Mouse (Mus musculus): ENCODE measurements around the gene Tyw3. TPM values are rescaled to one million over a fixed set of nuclear protein-coding genes. Genes with fewer than 3 reads are reported as not detected.
A peak's percentile ranks its signal among the peaks of the same experiment; 100 is the strongest.

Tyw3 gene
- polyA plus RNA-seq, 1 experiment from 2014 or later = 17.1 TPM

DNA sequence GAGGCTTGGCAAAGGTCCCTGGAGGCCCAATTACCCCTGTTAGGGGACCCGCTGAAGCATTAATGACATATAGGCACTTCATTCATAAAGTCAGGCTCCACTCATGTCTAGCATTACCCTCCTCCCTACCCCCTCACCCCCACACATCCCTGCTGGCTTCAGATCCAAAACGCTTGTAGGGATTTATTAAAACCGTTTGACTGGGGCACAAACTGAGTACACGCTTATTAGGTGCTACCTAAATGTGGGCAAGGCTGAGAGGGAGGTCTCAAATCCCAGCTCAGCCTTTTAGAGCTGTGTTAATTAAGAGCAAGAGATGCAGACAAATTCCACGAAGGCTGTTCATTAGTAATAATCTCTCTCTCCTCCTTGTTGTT, 45.9 kb downstream of the Tyw3 start:
- peak; percentile 83 for ATAC-seq (ENCODE audit: low FRiP score, low read depth)
- H3K9ac ChIP-seq (replicated peaks) = no peak overlapping the region
- peaks cover 44% of the 10 kb centered on the region for H3K4me1 ChIP-seq
- H3K9me3 ChIP-seq = no peaks in the 10 kb centered on the region
- H3K27me3 ChIP-seq = peaks cover 41% of the 10 kb centered on the region
- no peaks in the 10 kb centered on the region for H3K36me3 ChIP-seq
- no peak overlapping the region for H3K4me2 ChIP-seq (replicated peaks)
- WGBS = 31% methylated on average over 5 of the region's 5 CpGs
- H3K4me3 ChIP-seq = no peak overlapping the region
- H3K27ac ChIP-seq (replicated peaks) = no peak overlapping the region

DNA sequence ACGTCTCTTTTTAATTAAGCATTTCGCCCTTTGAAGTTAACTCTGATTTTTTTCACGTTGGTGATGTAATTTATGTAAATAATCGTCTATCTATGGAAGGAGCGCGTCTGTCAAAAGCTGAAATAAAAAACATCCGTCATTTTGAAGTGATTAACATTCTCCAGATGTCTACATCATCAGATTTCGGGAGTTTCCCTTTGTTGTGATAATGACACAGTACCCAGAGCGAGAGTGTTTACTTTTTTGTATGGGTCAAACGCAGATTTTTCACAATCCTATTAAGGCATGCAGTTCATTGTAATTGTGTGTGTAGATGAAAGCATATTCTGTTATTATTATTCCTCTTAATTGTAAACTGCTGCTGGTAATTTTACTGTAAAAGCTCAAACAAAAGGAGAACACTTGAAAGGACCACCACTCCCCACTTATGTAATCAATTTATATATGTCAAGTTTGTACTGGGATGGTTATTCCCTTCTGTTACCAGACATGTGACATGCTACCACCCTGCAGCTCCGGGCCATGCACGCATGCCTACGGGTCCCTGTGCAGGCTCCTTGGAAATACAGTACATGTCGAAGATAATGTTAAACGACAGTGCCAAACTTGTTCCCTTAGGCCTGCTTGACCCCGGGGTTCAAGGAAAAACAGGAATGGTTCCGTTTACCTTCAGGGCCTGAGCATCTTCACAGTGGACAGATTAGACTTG, 46.4 kb downstream of the Tyw3 start:
- Histone ChIP-seq H3K9me3 (no peaks in the 10 kb centered on the region), H3K27me3 (peaks cover 44% of the 10 kb centered on the region), H3K36me3 (no peaks in the 10 kb centered on the region), H3K4me1 (peaks cover 44% of the 10 kb centered on the region), H3K4me2 (replicated peaks) (no peak overlapping the region; the same call in 1 of the 2 replicates), H3K4me3 (no peak overlapping the region), H3K9ac (replicated peaks) (no peak overlapping the region), H3K27ac (replicated peaks) (no peak overlapping the region)
- peak; percentile 84 for ATAC-seq (ENCODE audit: low FRiP score, low read depth)
- WGBS = 25% methylated on average over 17 of the region's 17 CpGs

DNA sequence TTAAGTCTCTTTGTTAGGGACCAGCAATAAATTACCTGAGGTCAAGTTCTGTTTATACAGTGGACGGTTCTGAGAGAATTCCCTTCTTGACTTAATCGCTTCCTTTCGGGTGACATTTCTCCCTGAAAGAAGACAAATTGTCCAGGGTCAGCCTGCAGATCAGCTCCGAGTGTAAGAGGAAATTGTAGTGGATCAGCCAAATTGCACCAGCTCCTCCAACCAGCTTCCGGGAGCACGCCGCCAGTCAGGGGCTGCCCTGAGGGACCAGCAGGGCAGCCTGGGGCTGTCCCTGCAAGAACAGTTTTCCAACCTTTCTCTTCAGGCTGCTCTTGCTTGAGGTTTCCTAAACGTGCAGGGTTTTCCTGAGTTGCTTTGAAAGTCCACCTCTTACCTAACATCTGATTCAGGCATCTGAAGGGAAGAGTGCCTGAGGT, 48.0 kb downstream of the Tyw3 start:
- Histone ChIP-seq H3K9me3 (no peaks in the 10 kb centered on the region), H3K27me3 (peaks cover 48% of the 10 kb centered on the region), H3K4me2 (replicated peaks) (no peak overlapping the region), H3K4me3 (no peak overlapping the region), H3K36me3 (no peaks in the 10 kb centered on the region), H3K4me1 (peaks cover 44% of the 10 kb centered on the region), H3K27ac (replicated peaks) (no peak overlapping the region), H3K9ac (replicated peaks) (no peak overlapping the region)
- 20% methylated on average over 8 of the region's 8 CpGs for WGBS
- ATAC-seq (ENCODE audit: low FRiP score, low read depth) = no peak

DNA sequence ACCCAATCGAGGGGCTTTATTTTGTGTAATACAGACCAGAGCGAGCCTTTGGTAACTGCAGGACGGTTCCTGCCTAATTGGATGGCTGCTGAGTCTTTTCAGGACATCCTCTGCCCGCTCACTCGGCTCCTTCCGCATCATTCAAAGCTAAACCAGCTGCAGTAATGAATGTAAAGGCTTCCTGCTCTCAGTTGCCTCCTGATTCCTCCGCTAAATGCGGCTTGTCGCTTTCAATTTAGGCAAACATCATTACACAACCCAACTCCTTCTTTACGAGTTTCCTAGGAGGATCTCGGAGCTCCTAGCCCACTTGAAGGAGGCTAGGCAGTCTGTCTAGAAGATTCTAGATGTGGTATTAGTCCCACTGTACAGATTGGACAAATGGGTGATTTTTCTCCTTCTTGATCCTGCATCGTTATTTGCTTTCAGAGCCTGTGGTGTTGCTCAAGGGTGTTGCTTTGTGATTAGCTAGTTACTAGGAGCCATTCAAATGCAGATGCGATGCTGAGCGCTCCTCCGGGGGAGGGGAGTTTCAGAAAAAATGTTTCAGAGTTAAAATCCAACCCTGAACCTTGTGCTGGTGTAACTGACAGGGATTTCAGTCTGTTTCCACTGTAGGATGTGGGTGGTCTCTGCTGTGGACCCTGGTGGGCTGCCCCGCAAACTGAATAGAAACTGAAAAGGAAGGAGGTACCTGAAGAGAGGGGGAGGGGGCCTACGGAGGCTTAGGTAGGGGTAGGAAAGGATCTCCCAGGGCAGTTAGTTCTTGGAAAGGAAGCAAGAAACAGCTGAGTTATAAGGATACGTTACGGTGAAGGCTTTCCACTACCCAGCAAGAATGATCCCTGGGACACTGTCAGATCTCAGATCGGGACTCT, 49.1 kb downstream of the Tyw3 start:
- peaks cover 44% of the 10 kb centered on the region for H3K4me1 ChIP-seq
- no peaks in the 10 kb centered on the region for H3K36me3 ChIP-seq
- no peak overlapping the region for H3K27ac ChIP-seq (replicated peaks)
- H3K4me2 ChIP-seq (replicated peaks) = peak overlapping the region; percentile 37
- no peaks in the 10 kb centered on the region for H3K9me3 ChIP-seq
- peak; percentile 9; the same call in 1 of the 2 replicates for ATAC-seq (ENCODE audit: low FRiP score, low read depth)
- 0 out of 2 replicates have a peak overlapping the region, but pooled peaks have one; percentile 12 for H3K4me3 ChIP-seq
- H3K9ac ChIP-seq (replicated peaks) = no peak overlapping the region
- WGBS = 4% methylated on average over 20 of the region's 20 CpGs
- H3K27me3 ChIP-seq = peaks cover 42% of the 10 kb centered on the region

DNA sequence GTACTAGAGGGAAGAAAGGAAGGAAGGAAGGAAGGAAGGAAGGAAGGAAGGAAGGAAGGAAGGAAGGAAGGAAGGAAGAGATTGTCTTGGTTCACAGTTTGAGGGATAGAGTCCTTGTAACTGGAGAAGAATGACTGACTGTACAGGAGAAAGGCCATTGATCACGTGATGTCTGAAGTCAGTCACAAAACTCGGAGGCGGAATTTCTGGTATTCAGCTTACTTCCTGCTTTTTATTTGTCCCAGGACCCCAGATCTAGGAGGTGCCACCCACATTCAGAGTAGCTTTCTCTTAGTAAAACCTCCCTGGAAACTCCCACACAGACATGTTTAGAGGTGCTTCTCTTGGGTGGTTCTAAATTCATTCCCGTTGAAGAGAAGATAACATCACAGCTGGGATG, 50.7 kb downstream of the Tyw3 start:
- H3K27me3 ChIP-seq = peaks cover 39% of the 10 kb centered on the region
- no peak overlapping the region for H3K4me3 ChIP-seq
- H3K27ac ChIP-seq (replicated peaks) = no peak overlapping the region
- 79% methylated on average over 4 of the region's 4 CpGs for WGBS
- H3K4me2 ChIP-seq (replicated peaks) = no peak overlapping the region
- no peaks in the 10 kb centered on the region for H3K9me3 ChIP-seq
- no peak for ATAC-seq (ENCODE audit: low FRiP score, low read depth)
- H3K9ac ChIP-seq (replicated peaks) = no peak overlapping the region
- H3K36me3 ChIP-seq = no peaks in the 10 kb centered on the region
- peaks cover 37% of the 10 kb centered on the region for H3K4me1 ChIP-seq

DNA sequence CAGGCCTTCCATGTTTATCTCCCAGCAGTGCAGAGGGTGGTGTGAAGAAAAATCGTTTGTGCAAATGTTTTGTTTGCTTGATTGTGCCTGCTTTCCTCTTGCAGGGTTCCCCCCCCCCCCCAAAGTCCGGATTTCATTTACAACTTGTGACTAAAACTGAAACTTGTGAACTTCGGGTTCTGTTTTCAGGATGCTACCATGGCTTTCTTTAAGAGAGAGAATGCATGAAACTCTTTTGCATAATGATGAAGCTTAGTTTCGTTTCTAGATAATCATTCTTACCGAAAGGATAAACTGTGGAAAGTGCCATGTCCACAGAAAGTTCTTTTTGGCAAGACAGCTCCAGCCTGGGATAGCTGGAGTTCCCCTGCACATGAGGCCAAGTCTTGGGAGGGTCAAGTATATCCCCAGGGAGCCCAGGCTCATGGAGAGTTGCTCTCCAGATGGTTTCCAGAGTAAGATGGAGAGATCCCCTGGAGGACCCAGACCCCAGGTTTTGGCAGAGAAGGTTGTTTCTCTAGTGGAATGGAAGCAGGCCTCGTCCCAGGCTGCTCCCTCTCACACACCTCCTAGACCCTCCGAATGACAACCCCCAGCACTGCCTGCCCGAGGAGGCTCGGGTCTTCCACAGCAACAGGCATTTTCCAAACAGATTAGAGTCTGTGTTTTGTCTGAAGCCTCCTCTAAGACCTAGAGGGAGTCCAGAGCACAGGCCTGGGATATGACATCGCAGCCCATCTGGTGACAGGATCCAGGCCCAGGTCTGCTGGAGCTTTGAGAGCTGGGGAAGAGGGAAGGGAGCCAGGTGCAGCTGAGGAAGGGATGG, 56.6 kb downstream of the Tyw3 start:
- H3K9ac ChIP-seq (replicated peaks) = no peak overlapping the region
- no peaks in the 10 kb centered on the region for H3K4me1 ChIP-seq
- H3K4me2 ChIP-seq (replicated peaks) = no peak overlapping the region
- 68% methylated on average over 10 of the region's 10 CpGs for WGBS
- no peak overlapping the region for H3K27ac ChIP-seq (replicated peaks)
- no peak overlapping the region for H3K4me3 ChIP-seq
- no peak for ATAC-seq (ENCODE audit: low FRiP score, low read depth)
- no peaks in the 10 kb centered on the region for H3K36me3 ChIP-seq
- peaks cover 7% of the 10 kb centered on the region; the same call in 1 of the 2 replicates for H3K27me3 ChIP-seq
- no peaks in the 10 kb centered on the region for H3K9me3 ChIP-seq

DNA sequence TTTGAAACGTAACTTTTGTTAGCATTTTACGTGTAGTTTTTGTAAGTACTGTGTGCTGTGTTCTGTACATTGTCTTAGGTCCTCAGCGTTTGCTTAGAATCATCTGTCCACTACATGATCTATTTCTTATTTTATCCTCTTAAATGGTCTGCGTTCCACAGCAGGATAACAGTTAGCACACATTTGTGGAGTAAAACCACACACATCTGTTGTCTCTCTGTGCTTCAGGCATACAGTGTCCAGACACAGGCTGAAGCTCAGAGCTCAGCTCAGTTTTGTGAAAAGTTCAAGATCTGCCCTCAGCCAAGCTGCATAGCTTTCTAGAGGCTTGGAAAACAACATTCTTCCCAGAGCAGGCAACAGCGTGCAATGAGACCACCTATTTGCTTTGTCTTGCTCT, 60.8 kb downstream of the Tyw3 start:
- H3K9me3 ChIP-seq = no peaks in the 10 kb centered on the region
- no peak overlapping the region for H3K4me2 ChIP-seq (replicated peaks)
- no peak overlapping the region for H3K4me3 ChIP-seq
- 84% methylated on average over 5 of the region's 5 CpGs for WGBS
- H3K9ac ChIP-seq (replicated peaks) = no peak overlapping the region
- 0 out of 2 replicates have a peak, but pooled peaks cover 5% of the 10 kb centered on the region for H3K27me3 ChIP-seq
- no peaks in the 10 kb centered on the region for H3K4me1 ChIP-seq
- no peak overlapping the region for H3K27ac ChIP-seq (replicated peaks)
- no peaks in the 10 kb centered on the region for H3K36me3 ChIP-seq
- ATAC-seq (ENCODE audit: low FRiP score, low read depth) = no peak

DNA sequence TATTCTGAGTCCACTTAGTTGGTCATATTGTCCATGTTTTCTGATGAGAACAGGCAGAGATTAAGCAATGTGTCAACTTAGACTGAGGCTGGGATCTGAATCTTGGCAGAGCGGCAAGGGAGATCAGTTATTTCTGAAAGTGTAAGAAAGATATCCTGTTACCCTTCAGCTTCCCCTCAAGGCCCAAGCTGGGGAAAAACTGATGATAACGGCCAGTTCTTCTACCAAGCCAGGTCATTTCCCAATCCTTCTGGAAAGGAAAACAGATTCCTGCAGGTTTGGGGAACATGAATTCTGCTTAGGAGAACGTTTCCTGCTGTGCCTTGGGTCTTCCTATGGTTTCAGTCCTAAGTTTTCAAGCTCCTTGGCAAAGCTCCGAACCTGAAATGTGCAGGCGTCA, 63.7 kb downstream of the Tyw3 start:
- ATAC-seq (ENCODE audit: low FRiP score, low read depth) = no peak
- H3K4me1 ChIP-seq = no peaks in the 10 kb centered on the region
- H3K27me3 ChIP-seq = no peaks in the 10 kb centered on the region
- H3K27ac ChIP-seq (replicated peaks) = no peak overlapping the region
- 80% methylated on average over 5 of the region's 5 CpGs for WGBS
- no peak overlapping the region for H3K4me2 ChIP-seq (replicated peaks)
- no peak overlapping the region for H3K4me3 ChIP-seq
- H3K9ac ChIP-seq (replicated peaks) = no peak overlapping the region
- H3K36me3 ChIP-seq = no peaks in the 10 kb centered on the region
- H3K9me3 ChIP-seq = no peaks in the 10 kb centered on the region

DNA sequence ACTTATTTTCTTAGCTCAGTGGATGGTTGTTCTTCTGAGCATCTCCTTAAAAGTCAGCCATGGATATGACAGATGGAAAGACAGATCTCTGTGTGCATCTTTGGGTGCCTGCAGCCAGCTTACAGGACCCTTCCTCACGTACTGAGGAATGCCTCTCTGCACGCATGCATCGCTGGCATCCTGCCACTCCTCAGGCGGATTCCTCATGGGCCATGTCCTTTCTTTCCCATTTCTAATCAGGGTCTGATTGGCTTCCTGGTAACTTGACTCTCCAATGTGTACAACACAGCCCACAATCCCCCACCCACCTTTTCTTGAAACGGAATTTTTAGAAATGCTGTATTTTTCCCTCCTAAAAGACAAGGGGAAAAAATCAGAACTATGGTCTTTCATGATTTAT, 67.9 kb downstream of the Tyw3 start:
- no peaks in the 10 kb centered on the region for H3K9me3 ChIP-seq
- ATAC-seq (ENCODE audit: low FRiP score, low read depth) = no peak
- no peaks in the 10 kb centered on the region for H3K27me3 ChIP-seq
- no peaks in the 10 kb centered on the region for H3K4me1 ChIP-seq
- H3K27ac ChIP-seq (replicated peaks) = no peak overlapping the region
- WGBS = 73% methylated on average over 5 of the region's 5 CpGs
- no peak overlapping the region for H3K4me2 ChIP-seq (replicated peaks)
- no peak overlapping the region for H3K4me3 ChIP-seq
- no peaks in the 10 kb centered on the region for H3K36me3 ChIP-seq
- no peak overlapping the region for H3K9ac ChIP-seq (replicated peaks)

DNA sequence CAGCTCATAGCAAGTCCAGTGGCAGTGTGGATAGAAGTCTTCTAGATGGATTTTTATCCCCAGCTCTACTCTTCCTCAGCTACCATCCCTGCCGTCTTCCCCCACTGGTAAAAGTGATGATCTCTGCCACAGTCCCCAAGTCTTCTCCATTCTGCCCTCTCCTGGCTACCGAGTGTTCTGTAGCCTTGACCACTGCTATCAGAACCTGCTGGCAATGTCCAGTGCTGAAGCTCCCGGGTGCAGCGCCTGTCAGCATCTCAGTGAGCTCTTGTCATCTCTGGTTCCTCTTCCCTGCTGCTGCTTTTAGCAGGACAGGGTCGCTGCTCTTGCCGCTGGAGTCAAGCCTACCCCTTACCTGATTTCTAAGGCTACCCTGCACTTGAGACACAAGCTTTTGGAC, 70.3 kb downstream of the Tyw3 start:
- Histone ChIP-seq H3K27ac (replicated peaks) (no peak overlapping the region), H3K4me1 (no peaks in the 10 kb centered on the region), H3K4me3 (no peak overlapping the region), H3K27me3 (no peaks in the 10 kb centered on the region), H3K36me3 (no peaks in the 10 kb centered on the region), H3K9ac (replicated peaks) (no peak overlapping the region), H3K4me2 (replicated peaks) (no peak overlapping the region), H3K9me3 (no peaks in the 10 kb centered on the region)
- WGBS = 41% methylated on average over 6 of the region's 6 CpGs
- no peak for ATAC-seq (ENCODE audit: low FRiP score, low read depth)

Measured in midbrain, embryonic 12.5 days (tissue).